Mouse (Mus musculus) ES-E14 (cell line): ENCODE measurements around the gene Etnppl.

Experiments used
- HCFC1 ChIP-seq: IDR thresholded peaks from 2 replicates; pipeline ENCODE4 v1.6.1; 2012; ENCODE audit warnings: low read length, inconsistent platforms, borderline replicate concordance; ENCODE audit not compliant: insufficient read depth
- ZC3H11A ChIP-seq: IDR thresholded peaks from 2 replicates; pipeline ENCODE4 v1.6.1; 2012; ENCODE audit warnings: low read depth, mild to moderate bottlenecking, inconsistent platforms, low read length, borderline replicate concordance

GRCm38 (mm10) chr3:130677671-130678460 lies 60.6 kb downstream of the Etnppl start:
- no peak for TF ChIP-seq HCFC1
- no peak for TF ChIP-seq ZC3H11A
